Mouse (Mus musculus) embryo, embryonic 9.5 days (tissue): ENCODE results near the gene Atg7.
A peak's percentile ranks its signal among the peaks of the same experiment; 100 is the strongest.

Experiments used
- DNase-seq: peaks from one replicate; pipeline ENCODE4 v3.0.0-alpha.2; 2017; ENCODE audit errors: extremely low spot score

Atg7 gene

GRCm38 (mm10) chr6:114684407-114684806 lies 41.5 kb downstream of the Atg7 start:
- DNase-seq, result no peak

- DNase-seq, result no peak
Measured at GRCm38 (mm10) chr6:114685412-114685811, 42.5 kb downstream of the Atg7 start.

- no peak for DNase-seq
Measured at GRCm38 (mm10) chr6:114687035-114687434, 44.1 kb downstream of the Atg7 start.

GRCm38 (mm10) chr6:114690661-114691060 lies 47.8 kb downstream of the Atg7 start:
- no peak for DNase-seq

- no peak for DNase-seq
Measured at GRCm38 (mm10) chr6:114691530-114691929, 48.6 kb downstream of the Atg7 start.

GRCm38 (mm10) chr6:114692691-114693090 lies 49.8 kb downstream of the Atg7 start:
- no peak for DNase-seq

- peak; percentile 74 for DNase-seq
Measured at GRCm38 (mm10) chr6:114697646-114698490, 55.0 kb downstream of the Atg7 start.

- DNase-seq, result no peak
Measured at GRCm38 (mm10) chr6:114698578-114698977, 55.7 kb downstream of the Atg7 start.

GRCm38 (mm10) chr6:114700704-114701103 lies 57.8 kb downstream of the Atg7 start:
- no peak for DNase-seq

GRCm38 (mm10) chr6:114707032-114707431 lies 64.1 kb downstream of the Atg7 start:
- DNase-seq, result no peak

- no peak for DNase-seq
Measured at GRCm38 (mm10) chr6:114712242-114713050, 69.5 kb downstream of the Atg7 start.

GRCm38 (mm10) chr6:114713538-114713937 lies 70.6 kb downstream of the Atg7 start:
- no peak for DNase-seq

- DNase-seq, result no peak
Measured at GRCm38 (mm10) chr6:114714654-114715053, 71.8 kb downstream of the Atg7 start.

GRCm38 (mm10) chr6:114715289-114716030 lies 72.6 kb downstream of the Atg7 start:
- DNase-seq, result peak; percentile 37

GRCm38 (mm10) chr6:114719100-114719499 lies 76.2 kb downstream of the Atg7 start:
- DNase-seq, result no peak

GRCm38 (mm10) chr6:114719665-114720064 lies 76.8 kb downstream of the Atg7 start:
- DNase-seq, result no peak

- no peak for DNase-seq
Measured at GRCm38 (mm10) chr6:114722046-114722445, 79.1 kb downstream of the Atg7 start.

GRCm38 (mm10) chr6:114723925-114724324 lies 81.0 kb downstream of the Atg7 start:
- DNase-seq, result peak; percentile 73

- no peak for DNase-seq
Measured at GRCm38 (mm10) chr6:114724351-114724750, 81.5 kb downstream of the Atg7 start.

GRCm38 (mm10) chr6:114725147-114725575 lies 82.3 kb downstream of the Atg7 start:
- no peak for DNase-seq

GRCm38 (mm10) chr6:114726681-114727080 lies 83.8 kb downstream of the Atg7 start:
- no peak for DNase-seq

- DNase-seq, result no peak
Measured at GRCm38 (mm10) chr6:114733156-114733555, 90.3 kb downstream of the Atg7 start.
